Mouse (Mus musculus): ENCODE measurements around the gene Ifitm3. TPM values are rescaled to one million over a fixed set of nuclear protein-coding genes. Genes with fewer than 3 reads are reported as not detected.

Ifitm3 gene
- total RNA-seq (2012; rRNA removed), result 353 and 601 TPM in 2 replicates

DNA sequence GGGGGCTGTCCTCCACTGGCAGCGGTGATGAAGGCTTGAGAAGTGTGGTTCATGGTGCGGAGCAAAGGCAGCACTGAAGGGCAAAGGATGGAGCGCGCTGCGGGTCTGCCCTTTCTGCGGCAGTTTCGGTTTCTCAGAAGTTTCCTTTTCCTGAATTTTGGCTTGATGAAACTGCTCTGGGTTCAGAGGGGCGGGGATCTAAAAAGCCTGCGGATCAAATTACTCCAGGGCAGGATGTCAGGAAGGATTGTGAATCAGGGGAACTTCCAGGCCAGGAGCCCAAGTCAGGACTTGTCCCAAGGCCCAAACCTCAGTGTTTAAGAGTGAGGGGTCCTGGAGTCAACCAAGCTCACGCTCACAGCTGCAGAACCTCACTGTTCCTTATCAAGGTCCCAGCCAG lies at the start of gene Ifitm3:
Gene Ifitm3, minus strand, starts transcription at position 178 of the 400 bp plus-strand sequence.
- Histone ChIP-seq H3K4me1 (ENCODE audit: control insufficient read depth in 2 of 2, insufficient read depth in 2 of 2, low read length in 2 of 2, poor library complexity in 1 of 2) (peaks cover 7 to 19% of the 10 kb centered on the region in 2 experiments; a peak in 2 of 4 replicates), H3K4me3 (ENCODE audit: insufficient read depth in 1 of 2, low read depth in 1 of 2, low read length in 2 of 2, poor library complexity in 1 of 2, severe bottlenecking in 1 of 2) (peak within 1 kb of the TSS; percentile 54), H3K9me3 (ENCODE audit: control insufficient read depth, insufficient read depth, low read depth, low read length) (no peaks in the 10 kb centered on the region), H3K36me3 (ENCODE audit: control insufficient read depth, insufficient read depth, low read length, poor library complexity, severe bottlenecking) (no peaks in the 10 kb centered on the region), H3K27ac (ENCODE audit: insufficient read depth, low read depth, low read length, poor library complexity, severe bottlenecking) (peak within 1 kb of the TSS; percentile 81; the same call in 1 of the 2 replicates), H3K9ac (ENCODE audit: insufficient read depth, low read depth, low read length, poor library complexity, severe bottlenecking) (peak within 1 kb of the TSS; percentile 41)
- no peak for TF ChIP-seq HCFC1 (IDR thresholded peaks at IDR 0.05; ENCODE audit: borderline replicate concordance, insufficient read depth, low read length)
- no peak for TF ChIP-seq CHD2 (IDR thresholded peaks at IDR 0.05; ENCODE audit: low read depth, low read length)
- TF ChIP-seq ZNF384 (IDR thresholded peaks at IDR 0.05; ENCODE audit: low read depth, low read length), result no peak
- TF ChIP-seq ZC3H11A (IDR thresholded peaks at IDR 0.05; ENCODE audit: borderline replicate concordance, low read depth, low read length), result no peak
- TF ChIP-seq MAFK (IDR thresholded peaks at IDR 0.05; ENCODE audit: insufficient read depth, low read depth, low read length), result no peak
- DNase-seq (ENCODE audit: low read depth, low spot score), result peak; percentile 51
- in situ Hi-C loops (cut with MboI; ENCODE audit: low sequenced_read_pairs in 2 of 2, unreplicated experiment in 2 of 2), result no loop called here

DNA sequence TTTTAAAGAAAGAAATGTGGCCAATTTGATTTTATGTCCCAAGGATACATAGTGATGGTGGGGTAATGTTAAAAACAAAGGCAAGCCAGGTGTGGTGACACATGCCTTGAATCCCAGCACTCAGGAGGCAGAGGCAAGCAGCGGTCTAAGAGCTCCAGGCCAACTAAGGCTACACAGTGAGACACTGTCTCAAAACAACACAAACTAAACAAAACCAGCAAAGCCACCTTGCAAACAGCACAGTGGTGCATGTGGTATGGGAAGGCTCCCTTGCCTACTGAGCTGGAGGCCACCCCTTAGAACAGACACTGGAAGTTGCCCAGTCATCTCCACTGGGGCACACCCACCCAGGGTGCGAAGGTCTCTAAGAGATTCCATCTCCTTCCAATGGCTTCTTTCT lies 49.4 kb upstream of the Ifitm3 start:
- peaks cover 9% of the 10 kb centered on the region for H3K36me3 ChIP-seq (ENCODE audit: control insufficient read depth, insufficient read depth, low read length, poor library complexity, severe bottlenecking)
- DNase-seq (ENCODE audit: low read depth, low spot score), result no peak
- no peak overlapping the region for H3K27ac ChIP-seq (ENCODE audit: insufficient read depth, low read depth, low read length, poor library complexity, severe bottlenecking)
- 0 out of 2 replicates have a peak, but pooled peaks have one; percentile 25 for TF ChIP-seq MAFK (IDR thresholded peaks at IDR 0.05; ENCODE audit: insufficient read depth, low read depth, low read length)
- no peak for TF ChIP-seq HCFC1 (IDR thresholded peaks at IDR 0.05; ENCODE audit: borderline replicate concordance, insufficient read depth, low read length)
- peak overlapping the region; percentile 81 to 90 for H3K4me3 ChIP-seq (ENCODE audit: insufficient read depth in 1 of 2, low read depth in 1 of 2, low read length in 2 of 2, poor library complexity in 1 of 2, severe bottlenecking in 1 of 2)
- peaks cover 8 to 15% of the 10 kb centered on the region in 2 experiments for H3K4me1 ChIP-seq (ENCODE audit: control insufficient read depth in 2 of 2, insufficient read depth in 2 of 2, low read length in 2 of 2, poor library complexity in 1 of 2)
- no peak overlapping the region for H3K9ac ChIP-seq (ENCODE audit: insufficient read depth, low read depth, low read length, poor library complexity, severe bottlenecking)
- no peaks in the 10 kb centered on the region for H3K9me3 ChIP-seq (ENCODE audit: control insufficient read depth, insufficient read depth, low read depth, low read length)
- in situ Hi-C loops (cut with MboI; ENCODE audit: low sequenced_read_pairs in 2 of 2, unreplicated experiment in 2 of 2), result loop anchor here in 1 of 2 experiments (25.0 kb wide), 1 partner anchor 223 kb away; the partner anchor contains the start of genes Odf3, Scgb1c1 and Urah

DNA sequence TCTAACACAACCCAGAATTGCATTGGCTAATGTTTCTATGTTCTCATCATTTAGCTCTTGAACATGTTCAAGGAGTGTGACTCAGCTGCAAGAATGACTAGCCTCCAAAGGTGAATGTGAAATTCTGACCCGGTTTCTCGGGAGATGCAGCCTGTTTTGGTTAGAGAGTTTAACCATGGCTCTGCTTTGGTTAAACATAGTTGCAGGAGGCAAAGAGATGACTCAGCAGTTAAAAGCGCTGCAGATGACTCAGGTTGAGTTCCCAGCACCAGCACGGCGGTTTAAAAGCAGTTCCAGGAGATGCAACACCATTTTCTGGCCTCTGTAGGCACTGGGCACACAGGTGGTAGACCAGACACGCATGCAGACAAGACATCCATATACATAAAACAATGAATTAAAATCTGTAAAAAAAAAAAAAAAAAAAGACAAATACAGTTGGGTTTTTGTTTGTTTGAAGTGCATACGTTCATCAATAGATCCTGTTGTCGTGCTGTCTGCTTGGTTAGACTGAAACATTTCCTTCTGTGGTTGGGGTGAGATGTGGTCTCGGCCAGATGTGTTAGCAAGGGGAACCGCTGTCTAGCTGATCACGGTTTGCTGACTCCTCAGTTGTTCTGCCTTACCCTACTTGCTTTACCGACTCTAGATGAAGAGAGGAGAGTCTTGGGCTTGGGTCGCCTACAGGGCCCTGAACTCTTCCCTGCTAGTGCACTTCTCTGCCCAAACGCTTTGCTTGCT lies 48.2 kb upstream of the Ifitm3 start:
- H3K36me3 ChIP-seq (ENCODE audit: control insufficient read depth, insufficient read depth, low read length, poor library complexity, severe bottlenecking), result peaks cover 2% of the 10 kb centered on the region; the same call in 1 of the 2 replicates
- no peak for TF ChIP-seq CHD2 (IDR thresholded peaks at IDR 0.05; ENCODE audit: low read depth, low read length)
- TF ChIP-seq ZC3H11A (IDR thresholded peaks at IDR 0.05; ENCODE audit: borderline replicate concordance, low read depth, low read length), result no peak
- TF ChIP-seq MAFK (IDR thresholded peaks at IDR 0.05; ENCODE audit: insufficient read depth, low read depth, low read length), result peak; percentile 85
- TF ChIP-seq HCFC1 (IDR thresholded peaks at IDR 0.05; ENCODE audit: borderline replicate concordance, insufficient read depth, low read length), result no peak
- no peak for TF ChIP-seq ZNF384 (IDR thresholded peaks at IDR 0.05; ENCODE audit: low read depth, low read length)
- in situ Hi-C loops (cut with MboI; ENCODE audit: low sequenced_read_pairs in 2 of 2, unreplicated experiment in 2 of 2), result loop anchor here in 1 of 2 experiments (25.0 kb wide), 1 partner anchor 221 kb away; the partner anchor contains the start of genes Odf3, Scgb1c1 and Urah

DNA sequence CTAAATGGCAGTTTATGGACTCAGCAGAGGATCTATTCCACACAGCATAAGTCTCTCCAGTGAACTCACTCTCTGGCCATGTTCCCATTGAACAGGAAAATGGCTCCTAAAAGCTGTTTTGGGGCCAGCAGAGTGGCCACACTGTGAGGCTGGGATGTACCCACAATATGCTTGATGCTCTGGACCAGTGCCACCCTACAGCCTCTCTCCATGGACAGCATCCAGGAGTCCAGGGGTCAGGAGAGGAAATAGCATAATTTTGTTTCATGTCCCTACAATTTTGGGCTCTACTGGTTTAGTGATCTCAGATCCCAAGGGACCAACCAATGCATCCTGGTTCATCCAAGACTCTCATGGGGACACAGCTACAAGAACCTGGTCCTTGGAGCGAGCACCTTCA lies 47.0 kb upstream of the Ifitm3 start:
- Histone ChIP-seq H3K36me3 (ENCODE audit: control insufficient read depth, insufficient read depth, low read length, poor library complexity, severe bottlenecking) (peaks cover under 1% of the 10 kb centered on the region; the same call in 1 of the 2 replicates), H3K27ac (ENCODE audit: insufficient read depth, low read depth, low read length, poor library complexity, severe bottlenecking) (no peak overlapping the region), H3K4me1 (ENCODE audit: control insufficient read depth in 2 of 2, insufficient read depth in 2 of 2, low read length in 2 of 2, poor library complexity in 1 of 2) (peaks cover 6 to 12% of the 10 kb centered on the region in 2 experiments), H3K9me3 (ENCODE audit: control insufficient read depth, insufficient read depth, low read depth, low read length) (no peaks in the 10 kb centered on the region), H3K9ac (ENCODE audit: insufficient read depth, low read depth, low read length, poor library complexity, severe bottlenecking) (no peak overlapping the region), H3K4me3 (ENCODE audit: insufficient read depth in 1 of 2, low read depth in 1 of 2, low read length in 2 of 2, poor library complexity in 1 of 2, severe bottlenecking in 1 of 2) (no peak overlapping the region)
- no peak for DNase-seq (ENCODE audit: low read depth, low spot score)
- no peak for TF ChIP-seq ZNF384 (IDR thresholded peaks at IDR 0.05; ENCODE audit: low read depth, low read length)
- in situ Hi-C loops (cut with MboI; ENCODE audit: low sequenced_read_pairs in 2 of 2, unreplicated experiment in 2 of 2), result loop anchor here in 1 of 2 experiments (25.0 kb wide), 1 partner anchor 220 kb away; the partner anchor contains the start of genes Odf3, Scgb1c1 and Urah

More for the DNA sequence above, 48.2 kb upstream of the Ifitm3 start:
- Histone ChIP-seq H3K27ac (ENCODE audit: insufficient read depth, low read depth, low read length, poor library complexity, severe bottlenecking) (no peak overlapping the region), H3K9me3 (ENCODE audit: control insufficient read depth, insufficient read depth, low read depth, low read length) (no peaks in the 10 kb centered on the region), H3K9ac (ENCODE audit: insufficient read depth, low read depth, low read length, poor library complexity, severe bottlenecking) (no peak overlapping the region), H3K4me1 (ENCODE audit: control insufficient read depth in 2 of 2, insufficient read depth in 2 of 2, low read length in 2 of 2, poor library complexity in 1 of 2) (peaks cover 6 to 12% of the 10 kb centered on the region in 2 experiments), H3K4me3 (ENCODE audit: insufficient read depth in 1 of 2, low read depth in 1 of 2, low read length in 2 of 2, poor library complexity in 1 of 2, severe bottlenecking in 1 of 2) (no peak overlapping the region)
- DNase-seq (ENCODE audit: low read depth, low spot score), result no peak

All from ES-E14 (cell line).